Mouse (Mus musculus) kidney, adult 2 months (tissue): ENCODE results near the gene Txndc16.

Experiments
- CTCF ChIP-seq: fragments of 200-500 bp; conservative IDR thresholded peaks from 2 replicates; pipeline ENCODE4 v1.5.1; 2011; ENCODE audit warnings: low read depth, mild to moderate bottlenecking, control low read depth, low read length, moderate library complexity, mixed read lengths; ENCODE audit not compliant: insufficient read depth, insufficient read length
- POLR2A ChIP-seq: fragments of 200-500 bp; IDR thresholded peaks from one replicate; pipeline ENCODE4 v1.6.1; 2011; ENCODE audit warnings: low read depth, low read length, control low read depth

GRCm38 (mm10) chr14:45155511-45156173, 64.5 kb downstream of the Txndc16 start:
- TF ChIP-seq CTCF: no peak
- no peak for TF ChIP-seq POLR2A
